Mouse (Mus musculus) megakaryocyte, embryonic 14.5 days (primary cell): Measurements from ENCODE around the gene Hdac4. TPM values are rescaled to one million over a fixed set of nuclear protein-coding genes. Genes with fewer than 3 reads are reported as not detected.

ENCODE experiments used
- H3K27me3 ChIP-seq: replicated peaks from 2 replicates; pipeline ENCODE3; 2012; ENCODE audit warnings: inconsistent platforms
- H3K36me3 ChIP-seq: replicated peaks from 2 replicates; pipeline ENCODE3; 2012; ENCODE audit warnings: low read length, inconsistent platforms, mixed read lengths
- H3K4me1 ChIP-seq: 2 replicates; pipeline ENCODE4 v1.6.1; 2012; ENCODE audit warnings: inconsistent platforms
- H3K4me3 ChIP-seq: replicated peaks from 2 replicates; pipeline ENCODE3; 2012; ENCODE audit warnings: moderate library complexity, mild to moderate bottlenecking, inconsistent platforms
- H3K9me3 ChIP-seq: 2 replicates; pipeline ENCODE4 v1.6.1; 2012; ENCODE audit warnings: inconsistent platforms
- FLI1 ChIP-seq: IDR thresholded peaks from 2 replicates; pipeline ENCODE4 v1.6.1; 2012; ENCODE audit warnings: low read length, inconsistent platforms, mixed read lengths
- GATA1 ChIP-seq: IDR thresholded peaks from 3 replicates; pipeline ENCODE4 v1.6.1; 2012; ENCODE audit warnings: mixed read lengths, low read length, inconsistent platforms, borderline replicate concordance
- polyA plus RNA-seq: library from polyadenylated mRNA; stranded (reverse); fragments of >175 nt; gene quantifications from 2 replicates; pipeline ENCODE4 v1.2.3, GENCODE M21; 2012; ENCODE audit warnings: low replicate concordance; ENCODE audit not compliant: insufficient read depth

The Hdac4 gene
- polyA plus RNA-seq, 1 experiment, result 3.6 TPM

GRCm38 (mm10) chr1:91962256-91962655 lies 233.2 kb downstream of the Hdac4 start:
- no peak for TF ChIP-seq GATA1
- no peak for TF ChIP-seq FLI1
- peaks cover 89% of the 10 kb centered on the region for H3K36me3 ChIP-seq
- H3K9me3 ChIP-seq, result no peaks in the 10 kb centered on the region
- no peaks in the 10 kb centered on the region for H3K27me3 ChIP-seq
- peaks cover 36% of the 10 kb centered on the region for H3K4me1 ChIP-seq
- H3K4me3 ChIP-seq, result no peak overlapping the region

- Histone ChIP-seq H3K27me3 (no peaks in the 10 kb centered on the region), H3K4me3 (no peak overlapping the region), H3K4me1 (peaks cover 41% of the 10 kb centered on the region), H3K36me3 (peaks cover 88% of the 10 kb centered on the region), H3K9me3 (no peaks in the 10 kb centered on the region)
- TF ChIP-seq GATA1 (no peak), FLI1 (no peak)
Observed at GRCm38 (mm10) chr1:91961231-91961630, 234.3 kb downstream of the Hdac4 start.

GRCm38 (mm10) chr1:91959891-91960290 lies 235.6 kb downstream of the Hdac4 start:
- H3K4me1 ChIP-seq, result peaks cover 38% of the 10 kb centered on the region
- H3K4me3 ChIP-seq, result no peak overlapping the region
- no peaks in the 10 kb centered on the region for H3K27me3 ChIP-seq
- H3K36me3 ChIP-seq, result peaks cover 88% of the 10 kb centered on the region
- no peaks in the 10 kb centered on the region for H3K9me3 ChIP-seq
- TF ChIP-seq GATA1 (no peak), FLI1 (no peak)

DNA sequence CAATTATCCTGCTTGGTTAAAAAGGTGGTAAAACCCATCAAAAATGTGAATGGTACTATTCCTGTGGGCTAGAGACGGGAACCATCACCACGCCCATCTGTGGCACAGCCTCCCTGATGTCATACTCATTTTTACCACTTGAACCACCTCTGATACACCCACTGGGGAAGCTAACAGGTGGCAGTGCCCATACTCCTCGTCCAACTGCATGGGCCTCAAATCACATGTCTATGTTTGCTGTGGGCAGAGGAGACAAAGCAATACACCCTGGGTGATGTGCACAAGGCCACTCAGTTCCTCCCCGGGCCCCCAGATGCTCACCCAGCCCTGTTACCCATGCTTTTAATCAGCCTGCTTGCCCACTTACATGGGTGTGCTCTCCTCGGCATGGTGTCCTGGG lies 236.5 kb downstream of the Hdac4 start:
- TF ChIP-seq GATA1, result no peak
- TF ChIP-seq FLI1, result no peak
- H3K4me3 ChIP-seq, result no peak overlapping the region
- peaks cover 83% of the 10 kb centered on the region for H3K36me3 ChIP-seq
- peaks cover 34% of the 10 kb centered on the region for H3K4me1 ChIP-seq
- H3K27me3 ChIP-seq, result no peaks in the 10 kb centered on the region
- H3K9me3 ChIP-seq, result no peaks in the 10 kb centered on the region

DNA sequence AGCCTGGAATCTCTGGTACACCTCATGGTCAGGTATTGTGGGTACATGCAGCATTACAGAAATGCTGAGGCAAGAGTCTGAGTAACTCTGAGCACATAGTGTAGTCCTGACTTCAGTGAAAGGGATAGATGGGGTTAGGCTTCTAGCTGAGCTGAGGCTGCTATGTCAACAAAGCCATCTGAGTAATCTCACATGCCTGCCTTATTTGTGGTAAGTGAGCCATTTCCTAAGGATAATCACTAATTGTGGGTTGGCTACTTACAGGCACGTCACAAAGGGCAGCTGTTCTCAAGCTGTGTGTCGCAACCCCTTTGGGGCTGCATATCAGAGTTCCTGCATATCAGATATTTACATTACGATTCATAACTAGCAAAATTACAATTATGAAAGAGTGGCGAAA lies 239.3 kb downstream of the Hdac4 start:
- no peaks in the 10 kb centered on the region for H3K27me3 ChIP-seq
- H3K9me3 ChIP-seq, result no peaks in the 10 kb centered on the region
- peaks cover 32% of the 10 kb centered on the region for H3K4me1 ChIP-seq
- TF ChIP-seq FLI1, result no peak
- TF ChIP-seq GATA1, result no peak
- H3K36me3 ChIP-seq, result peaks cover 88% of the 10 kb centered on the region
- H3K4me3 ChIP-seq, result no peak overlapping the region

DNA sequence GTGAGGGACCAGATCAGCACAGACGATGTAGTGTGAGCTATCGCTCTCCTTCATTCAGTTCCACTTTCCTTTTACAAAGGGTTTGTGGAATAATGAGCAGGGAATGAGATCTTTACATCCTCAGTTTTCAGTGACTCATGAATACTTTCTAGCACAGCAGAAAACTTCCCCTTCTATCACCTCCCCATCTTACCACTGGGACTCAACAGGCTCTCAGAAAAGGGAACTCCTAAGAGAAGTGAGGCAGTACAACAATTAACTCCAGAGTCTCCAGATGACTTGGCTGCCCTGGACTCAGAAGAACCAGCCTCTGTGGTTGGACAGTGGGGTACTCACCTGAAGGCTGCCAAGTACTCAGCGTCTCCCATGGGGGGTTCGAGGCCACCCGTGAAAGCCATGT lies 240.5 kb downstream of the Hdac4 start:
- TF ChIP-seq GATA1 (no peak), FLI1 (no peak)
- Histone ChIP-seq H3K4me3 (no peak overlapping the region), H3K27me3 (no peaks in the 10 kb centered on the region), H3K9me3 (no peaks in the 10 kb centered on the region), H3K4me1 (peaks cover 21% of the 10 kb centered on the region), H3K36me3 (peaks cover 88% of the 10 kb centered on the region)

DNA sequence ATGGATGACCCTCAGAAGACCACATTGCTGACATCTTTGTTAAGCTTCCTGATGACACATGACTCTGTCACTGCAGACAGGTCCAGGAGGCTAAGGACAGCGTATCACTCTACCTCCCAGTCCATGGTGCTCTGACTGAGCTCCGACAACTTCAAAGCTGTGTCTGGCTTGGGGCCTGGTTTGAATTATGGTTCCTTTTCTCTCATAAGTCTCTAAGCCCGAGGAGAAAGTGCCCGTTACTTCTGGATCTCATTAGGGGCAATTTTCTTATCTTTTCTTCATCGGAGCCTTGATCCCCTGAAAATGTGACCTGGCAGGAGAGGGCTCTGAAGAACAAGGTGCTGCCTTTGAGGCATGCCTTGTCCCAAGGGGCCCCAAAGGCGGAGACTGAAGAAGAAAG lies 242.6 kb downstream of the Hdac4 start:
- Histone ChIP-seq H3K27me3 (no peaks in the 10 kb centered on the region), H3K4me1 (peaks cover 18% of the 10 kb centered on the region), H3K36me3 (peaks cover 82% of the 10 kb centered on the region), H3K9me3 (no peaks in the 10 kb centered on the region), H3K4me3 (no peak overlapping the region)
- TF ChIP-seq GATA1 (no peak), FLI1 (no peak)

DNA sequence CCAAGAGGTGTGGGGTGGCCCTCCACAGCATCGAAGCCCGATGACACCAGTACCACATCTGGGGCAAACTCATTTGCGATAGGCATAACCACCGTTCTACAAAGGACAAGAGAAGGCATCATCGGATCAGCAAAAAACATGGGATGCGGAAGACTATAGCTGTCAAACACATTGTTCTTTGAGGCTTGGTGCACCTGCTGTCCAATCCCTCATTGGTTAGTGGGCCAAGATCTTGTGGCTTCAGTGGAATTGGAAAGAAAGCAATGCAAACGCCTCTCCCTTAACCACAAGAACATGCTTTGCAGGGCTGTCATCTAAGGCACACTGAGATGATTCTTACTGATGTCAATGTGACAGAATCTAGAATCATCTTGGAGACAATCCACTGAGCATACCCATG lies 248.1 kb downstream of the Hdac4 start:
- no peak overlapping the region for H3K4me3 ChIP-seq
- H3K9me3 ChIP-seq, result no peaks in the 10 kb centered on the region
- no peaks in the 10 kb centered on the region for H3K27me3 ChIP-seq
- TF ChIP-seq GATA1, result no peak
- TF ChIP-seq FLI1, result no peak
- H3K4me1 ChIP-seq, result no peaks in the 10 kb centered on the region
- H3K36me3 ChIP-seq, result peaks cover 87% of the 10 kb centered on the region

DNA sequence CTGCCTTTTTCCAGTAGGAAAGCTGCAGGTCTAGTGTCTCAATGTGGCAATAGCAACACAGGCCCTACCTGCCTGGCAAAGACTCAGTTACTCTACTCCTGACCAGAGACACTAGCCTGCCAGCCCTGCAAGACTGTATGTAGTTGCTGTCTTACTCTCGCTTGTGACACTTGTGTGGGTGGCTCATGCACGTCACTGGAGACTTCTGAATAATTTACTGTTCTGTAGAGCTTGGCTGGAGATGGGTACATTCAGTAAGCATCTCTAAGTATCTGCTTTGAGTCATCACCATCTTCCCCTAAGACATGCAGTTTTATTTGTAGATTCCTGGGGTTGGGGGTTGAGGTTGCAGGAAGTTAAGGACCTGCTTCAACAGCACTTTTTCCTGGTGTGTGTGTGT lies 252.9 kb downstream of the Hdac4 start:
- Histone ChIP-seq H3K4me3 (no peak overlapping the region), H3K9me3 (no peaks in the 10 kb centered on the region), H3K36me3 (peaks cover 80% of the 10 kb centered on the region), H3K27me3 (no peaks in the 10 kb centered on the region), H3K4me1 (no peaks in the 10 kb centered on the region; the same call in 1 of the 2 replicates)
- no peak for TF ChIP-seq FLI1
- no peak for TF ChIP-seq GATA1

- H3K4me1 ChIP-seq, result peaks cover 4% of the 10 kb centered on the region; the same call in 1 of the 2 replicates
- no peak overlapping the region for H3K4me3 ChIP-seq
- H3K36me3 ChIP-seq, result peaks cover 79% of the 10 kb centered on the region
- H3K9me3 ChIP-seq, result no peaks in the 10 kb centered on the region
- no peak for TF ChIP-seq GATA1
- TF ChIP-seq FLI1, result no peak
- H3K27me3 ChIP-seq, result no peaks in the 10 kb centered on the region
Observed at GRCm38 (mm10) chr1:91942031-91942430, 253.5 kb downstream of the Hdac4 start.

DNA sequence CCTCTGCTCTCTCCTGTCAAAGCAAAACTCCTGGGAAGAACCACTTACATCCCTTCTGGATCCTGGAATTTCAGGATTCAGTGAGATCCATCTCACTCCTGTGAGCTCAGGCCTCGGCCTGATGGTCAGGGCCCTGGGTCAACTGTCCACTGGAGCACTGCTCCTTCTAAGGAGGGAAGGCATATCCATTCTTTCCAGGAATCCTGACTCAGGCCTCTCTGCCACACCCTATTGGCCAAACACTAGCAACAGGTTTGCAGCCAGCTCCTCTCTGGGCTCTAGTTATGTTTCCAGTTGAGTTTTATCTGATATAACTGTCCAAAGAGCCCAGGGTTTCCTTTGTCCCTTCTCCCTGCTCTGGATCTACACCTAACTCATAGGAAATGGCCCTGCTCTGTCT lies 254.4 kb downstream of the Hdac4 start:
- TF ChIP-seq GATA1, result no peak
- no peak for TF ChIP-seq FLI1
- H3K9me3 ChIP-seq, result no peaks in the 10 kb centered on the region

More for the DNA sequence above, 254.4 kb downstream of the Hdac4 start:
- H3K4me3 ChIP-seq, result no peak overlapping the region
- H3K4me1 ChIP-seq, result peaks cover 7% of the 10 kb centered on the region
- H3K27me3 ChIP-seq, result no peaks in the 10 kb centered on the region
- peaks cover 79% of the 10 kb centered on the region for H3K36me3 ChIP-seq
